Mouse (Mus musculus): ENCODE results near the gene Man1c1. TPM values are rescaled to one million over a fixed set of nuclear protein-coding genes. Genes with fewer than 3 reads are reported as not detected.

Gene Man1c1
- polyA plus RNA-seq, 1 experiment from 2014 or later: 5.2 TPM

DNA sequence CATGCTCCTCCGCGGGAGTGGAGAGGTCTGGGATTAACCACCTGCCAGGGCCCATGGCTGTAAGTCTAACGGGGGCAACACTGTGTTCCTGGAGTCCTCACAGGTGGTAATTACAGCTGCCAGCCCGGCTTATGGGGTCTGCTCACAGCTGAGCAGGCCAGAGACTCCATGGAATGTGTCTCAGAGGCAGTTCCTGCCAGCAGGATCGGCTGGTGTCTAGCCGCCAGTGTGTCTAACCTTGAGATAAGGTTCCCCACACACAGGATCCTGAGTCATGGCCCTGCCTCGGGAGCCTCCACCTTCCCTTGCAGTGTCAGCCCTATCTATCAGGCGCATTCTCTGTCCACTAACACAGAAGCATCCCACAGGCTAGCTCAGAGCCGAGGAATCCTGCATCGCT lies 41.0 kb downstream of the Man1c1 start:
- Histone ChIP-seq H3K4me3 (ENCODE audit: low read depth, low read length) (no peak overlapping the region), H3K9me3 (ENCODE audit: control insufficient read depth, low read length) (no peaks in the 10 kb centered on the region), H3K4me1 (replicated peaks; ENCODE audit: control insufficient read depth, insufficient read depth, low read length) (peaks cover 15% of the 10 kb centered on the region), H3K36me3 (ENCODE audit: control insufficient read depth, insufficient read depth, low read length) (no peaks in the 10 kb centered on the region), H3K4me2 (ENCODE audit: low read depth, low read length, severe bottlenecking) (no peak overlapping the region), H3K27ac (ENCODE audit: low read depth, low read length) (no peak overlapping the region), H3K9ac (ENCODE audit: low read length) (no peak overlapping the region), H3K27me3 (ENCODE audit: control insufficient read depth, insufficient read depth, low read length) (no peaks in the 10 kb centered on the region)
- 57% methylated on average over 10 of the region's 10 CpGs for WGBS
- ATAC-seq (replicated peaks; ENCODE audit: low FRiP score) (no peak), DNase-seq (ENCODE audit: low spot score) (no peak)

DNA sequence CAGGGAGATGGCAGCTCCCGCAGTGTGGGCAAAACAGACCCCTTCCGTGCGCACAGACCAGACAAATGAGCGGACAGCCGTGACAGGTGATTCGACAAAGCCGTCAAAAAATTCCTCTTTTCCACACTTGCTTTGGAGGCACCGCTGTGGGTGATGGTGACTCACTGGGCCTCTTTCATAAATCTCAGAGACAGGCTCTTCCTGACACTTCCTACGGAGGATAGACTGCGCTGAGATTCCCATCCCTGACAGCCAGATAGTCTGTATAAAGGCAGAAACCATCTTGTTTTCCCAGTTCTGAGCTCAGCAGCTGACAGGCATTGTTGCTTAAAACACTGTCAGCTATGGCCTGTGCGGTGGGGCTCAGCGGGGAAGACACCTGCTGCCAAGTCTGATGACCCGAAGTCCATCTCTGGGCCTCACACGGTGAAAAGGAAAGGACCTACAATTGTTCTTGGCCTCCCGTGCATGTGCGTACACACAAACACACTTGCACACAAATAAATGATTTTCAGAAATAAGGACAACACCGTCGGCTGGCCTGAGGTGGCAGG lies 43.4 kb downstream of the Man1c1 start:
- Histone ChIP-seq H3K4me3 (ENCODE audit: low read depth, low read length) (no peak overlapping the region), H3K4me2 (ENCODE audit: low read depth, low read length, severe bottlenecking) (peak overlapping the region; percentile 37; the same call in 1 of the 2 replicates), H3K27me3 (ENCODE audit: control insufficient read depth, insufficient read depth, low read length) (no peaks in the 10 kb centered on the region), H3K9ac (ENCODE audit: low read length) (peak overlapping the region; percentile 14; the same call in 1 of the 2 replicates), H3K4me1 (replicated peaks; ENCODE audit: control insufficient read depth, insufficient read depth, low read length) (peaks cover 20% of the 10 kb centered on the region), H3K36me3 (ENCODE audit: control insufficient read depth, insufficient read depth, low read length) (no peaks in the 10 kb centered on the region), H3K9me3 (ENCODE audit: control insufficient read depth, low read length) (no peaks in the 10 kb centered on the region), H3K27ac (ENCODE audit: low read depth, low read length) (no peak overlapping the region)
- WGBS: 50% methylated on average over 18 of the region's 18 CpGs
- ATAC-seq (replicated peaks; ENCODE audit: low FRiP score) (no peak), DNase-seq (ENCODE audit: low spot score) (no peak)

DNA sequence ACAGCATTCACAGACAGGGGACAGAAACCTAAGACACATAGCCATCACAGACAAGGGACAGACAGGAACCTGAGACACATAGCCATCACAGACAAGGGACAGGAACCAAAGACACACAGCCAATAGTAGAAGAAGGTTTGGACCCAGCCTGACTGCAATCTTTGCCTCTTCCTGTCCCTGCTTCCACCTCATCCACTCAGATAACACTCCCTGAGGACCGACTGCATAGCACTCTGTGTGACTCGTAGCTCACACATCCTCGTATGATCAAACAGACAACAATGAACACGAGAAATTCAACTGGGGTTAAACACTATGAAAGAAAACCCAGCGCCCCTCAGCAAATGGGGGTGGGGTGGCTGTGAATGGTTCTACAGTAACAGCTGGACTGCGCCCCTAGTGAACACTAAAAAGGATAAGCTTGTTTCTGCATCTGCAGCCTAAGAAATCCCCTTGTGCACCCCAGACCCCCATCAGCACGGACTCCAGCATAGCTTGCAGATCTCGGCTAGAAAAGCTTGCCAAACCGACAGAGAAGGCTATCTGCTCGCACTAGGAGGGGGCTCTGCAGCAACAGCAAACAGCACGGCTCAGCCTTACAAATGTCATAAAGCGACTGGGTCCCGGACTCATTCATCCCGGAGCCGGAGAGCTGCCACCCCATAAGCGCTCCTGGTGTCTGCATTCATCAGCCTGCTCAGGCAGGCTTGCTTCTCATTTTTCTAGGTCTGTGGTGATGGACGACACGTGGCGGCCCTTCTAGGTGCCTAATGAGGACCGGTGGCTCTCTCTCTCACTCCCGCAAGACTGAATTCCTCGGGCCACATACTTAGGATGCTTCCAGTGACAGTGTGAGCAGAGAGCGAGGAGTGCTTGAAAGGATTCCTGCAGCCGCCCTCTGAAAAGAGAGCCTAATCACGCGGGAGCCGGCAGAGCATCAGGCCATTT lies 44.5 kb downstream of the Man1c1 start:
- 15% methylated on average over 27 of the region's 27 CpGs for WGBS
- DNase-seq (ENCODE audit: low spot score) (peak; percentile 67), ATAC-seq (replicated peaks; ENCODE audit: low FRiP score) (0 out of 2 replicates have a peak, but pooled peaks have one; percentile 24)
- H3K36me3 ChIP-seq (ENCODE audit: control insufficient read depth, insufficient read depth, low read length): no peaks in the 10 kb centered on the region
- no peak overlapping the region for H3K27ac ChIP-seq (ENCODE audit: low read depth, low read length)
- H3K4me2 ChIP-seq (ENCODE audit: low read depth, low read length, severe bottlenecking): peak overlapping the region; percentile 37
- no peaks in the 10 kb centered on the region for H3K9me3 ChIP-seq (ENCODE audit: control insufficient read depth, low read length)
- H3K9ac ChIP-seq (ENCODE audit: low read length): peak overlapping the region; percentile 14; the same call in 1 of the 2 replicates
- H3K4me3 ChIP-seq (ENCODE audit: low read depth, low read length): no peak overlapping the region
- no peaks in the 10 kb centered on the region for H3K27me3 ChIP-seq (ENCODE audit: control insufficient read depth, insufficient read depth, low read length)
- H3K4me1 ChIP-seq (replicated peaks; ENCODE audit: control insufficient read depth, insufficient read depth, low read length): peaks cover 20% of the 10 kb centered on the region

DNA sequence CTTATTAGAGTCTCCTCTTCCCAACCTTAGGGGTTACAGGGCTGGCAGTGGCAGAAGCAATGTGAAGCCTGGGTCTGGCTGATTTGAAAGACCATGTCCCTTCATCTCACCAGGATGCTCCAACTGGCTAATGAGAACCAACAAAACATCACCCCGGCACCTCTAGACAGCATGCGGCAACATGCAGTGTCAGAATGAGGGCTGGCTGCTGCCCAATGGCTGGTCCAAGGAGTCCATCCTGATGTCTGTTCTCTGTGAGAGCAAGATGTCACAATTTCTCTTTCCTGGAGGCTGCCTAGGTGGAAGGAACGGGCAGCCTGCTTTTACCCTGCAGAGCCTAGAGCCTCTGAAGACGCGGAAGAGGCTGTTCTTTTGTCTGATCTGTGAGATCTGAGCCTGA lies 46.6 kb downstream of the Man1c1 start:
- no peak overlapping the region for H3K9ac ChIP-seq (ENCODE audit: low read length)
- ATAC-seq (replicated peaks; ENCODE audit: low FRiP score): no peak
- H3K4me1 ChIP-seq (replicated peaks; ENCODE audit: control insufficient read depth, insufficient read depth, low read length): peaks cover 18% of the 10 kb centered on the region
- no peaks in the 10 kb centered on the region for H3K36me3 ChIP-seq (ENCODE audit: control insufficient read depth, insufficient read depth, low read length)
- H3K4me3 ChIP-seq (ENCODE audit: low read depth, low read length): no peak overlapping the region
- H3K4me2 ChIP-seq (ENCODE audit: low read depth, low read length, severe bottlenecking): no peak overlapping the region
- no peak overlapping the region for H3K27ac ChIP-seq (ENCODE audit: low read depth, low read length)
- H3K9me3 ChIP-seq (ENCODE audit: control insufficient read depth, low read length): no peaks in the 10 kb centered on the region
- H3K27me3 ChIP-seq (ENCODE audit: control insufficient read depth, insufficient read depth, low read length): no peaks in the 10 kb centered on the region
- DNase-seq (ENCODE audit: low spot score): no peak
- WGBS: 54% methylated on average over 5 of the region's 5 CpGs

DNA sequence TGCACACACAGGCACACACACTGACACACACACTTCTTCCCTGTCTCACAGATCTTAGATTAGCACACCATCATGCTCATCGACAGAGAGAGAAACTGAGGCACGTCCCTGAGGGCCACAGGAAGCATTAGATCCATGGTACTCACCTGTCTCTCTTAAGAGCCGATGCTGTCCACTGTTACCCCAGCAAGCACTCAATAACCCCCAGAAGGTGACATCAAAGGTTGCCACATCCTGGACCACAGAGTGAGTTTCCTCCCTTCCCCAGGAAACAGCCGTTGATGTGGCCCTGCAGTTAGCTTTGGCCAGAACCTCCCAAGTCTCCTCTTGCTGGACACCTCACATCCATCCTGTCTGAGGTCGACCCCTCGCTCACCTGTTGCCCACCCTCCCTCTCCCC lies 49.7 kb downstream of the Man1c1 start:
- Histone ChIP-seq H3K4me2 (ENCODE audit: low read depth, low read length, severe bottlenecking) (no peak overlapping the region), H3K4me1 (replicated peaks; ENCODE audit: control insufficient read depth, insufficient read depth, low read length) (peaks cover 6% of the 10 kb centered on the region), H3K9ac (ENCODE audit: low read length) (no peak overlapping the region), H3K27me3 (ENCODE audit: control insufficient read depth, insufficient read depth, low read length) (no peaks in the 10 kb centered on the region), H3K4me3 (ENCODE audit: low read depth, low read length) (no peak overlapping the region), H3K27ac (ENCODE audit: low read depth, low read length) (no peak overlapping the region), H3K9me3 (ENCODE audit: control insufficient read depth, low read length) (no peaks in the 10 kb centered on the region), H3K36me3 (ENCODE audit: control insufficient read depth, insufficient read depth, low read length) (no peaks in the 10 kb centered on the region)
- DNase-seq (ENCODE audit: low spot score) (no peak), ATAC-seq (replicated peaks; ENCODE audit: low FRiP score) (no peak)
- 85% methylated on average over 6 of the region's 6 CpGs for WGBS

DNA sequence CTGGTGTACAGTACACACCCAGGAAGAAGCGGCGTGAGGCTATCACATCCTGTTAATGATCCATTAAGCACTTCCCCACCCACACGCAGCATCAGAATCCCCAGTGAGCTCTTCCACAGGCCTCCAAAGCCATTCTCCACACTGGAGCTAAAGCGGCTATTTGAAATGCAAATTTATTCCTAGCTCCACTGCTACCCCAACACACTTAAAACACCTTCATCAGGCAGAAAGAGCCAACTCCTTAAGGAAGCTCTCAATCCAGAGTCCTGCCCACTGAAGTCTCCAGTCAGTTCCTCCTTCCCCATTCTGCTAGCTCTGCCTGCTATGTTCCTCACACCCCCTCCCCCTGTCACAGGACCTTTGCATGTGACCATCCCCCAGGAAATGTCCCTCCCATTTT lies 51.4 kb downstream of the Man1c1 start:
- no peak overlapping the region for H3K4me2 ChIP-seq (ENCODE audit: low read depth, low read length, severe bottlenecking)
- 84% methylated on average over 4 of the region's 4 CpGs for WGBS
- no peak for ATAC-seq (replicated peaks; ENCODE audit: low FRiP score)
- H3K9ac ChIP-seq (ENCODE audit: low read length): no peak overlapping the region
- no peaks in the 10 kb centered on the region for H3K36me3 ChIP-seq (ENCODE audit: control insufficient read depth, insufficient read depth, low read length)
- no peaks in the 10 kb centered on the region for H3K9me3 ChIP-seq (ENCODE audit: control insufficient read depth, low read length)
- peaks cover 5% of the 10 kb centered on the region; the same call in 1 of the 2 replicates for H3K4me1 ChIP-seq (replicated peaks; ENCODE audit: control insufficient read depth, insufficient read depth, low read length)
- H3K4me3 ChIP-seq (ENCODE audit: low read depth, low read length): no peak overlapping the region
- no peaks in the 10 kb centered on the region for H3K27me3 ChIP-seq (ENCODE audit: control insufficient read depth, insufficient read depth, low read length)
- no peak overlapping the region for H3K27ac ChIP-seq (ENCODE audit: low read depth, low read length)
- DNase-seq (ENCODE audit: low spot score): no peak

DNA sequence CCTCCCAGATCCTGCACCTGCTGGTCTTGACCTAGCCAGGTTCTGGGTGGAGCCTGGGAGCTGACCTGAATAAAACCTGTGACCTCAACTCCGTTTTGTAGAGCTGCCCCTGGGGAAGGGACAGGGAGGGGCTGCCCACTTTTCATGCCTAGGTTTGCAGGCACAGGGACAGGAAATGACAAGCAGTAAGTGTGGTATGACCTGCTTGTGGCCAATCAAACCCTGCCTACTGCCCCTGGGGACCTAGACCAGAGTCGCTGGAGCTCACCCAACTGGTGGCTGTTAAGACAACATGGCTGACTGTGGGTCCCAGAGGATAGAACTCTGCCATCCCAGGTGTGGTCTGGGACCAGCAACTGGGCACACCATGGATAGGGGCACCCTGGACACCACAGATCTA lies 51.9 kb downstream of the Man1c1 start:
- no peak overlapping the region for H3K27ac ChIP-seq (ENCODE audit: low read depth, low read length)
- no peaks in the 10 kb centered on the region; the same call in 1 of the 2 replicates for H3K4me1 ChIP-seq (replicated peaks; ENCODE audit: control insufficient read depth, insufficient read depth, low read length)
- no peaks in the 10 kb centered on the region for H3K9me3 ChIP-seq (ENCODE audit: control insufficient read depth, low read length)
- DNase-seq (ENCODE audit: low spot score) (no peak), ATAC-seq (replicated peaks; ENCODE audit: low FRiP score) (no peak)
- H3K4me2 ChIP-seq (ENCODE audit: low read depth, low read length, severe bottlenecking): no peak overlapping the region
- 64% methylated on average over 2 of the region's 2 CpGs for WGBS
- H3K27me3 ChIP-seq (ENCODE audit: control insufficient read depth, insufficient read depth, low read length): no peaks in the 10 kb centered on the region
- H3K9ac ChIP-seq (ENCODE audit: low read length): no peak overlapping the region
- H3K4me3 ChIP-seq (ENCODE audit: low read depth, low read length): no peak overlapping the region
- no peaks in the 10 kb centered on the region for H3K36me3 ChIP-seq (ENCODE audit: control insufficient read depth, insufficient read depth, low read length)

DNA sequence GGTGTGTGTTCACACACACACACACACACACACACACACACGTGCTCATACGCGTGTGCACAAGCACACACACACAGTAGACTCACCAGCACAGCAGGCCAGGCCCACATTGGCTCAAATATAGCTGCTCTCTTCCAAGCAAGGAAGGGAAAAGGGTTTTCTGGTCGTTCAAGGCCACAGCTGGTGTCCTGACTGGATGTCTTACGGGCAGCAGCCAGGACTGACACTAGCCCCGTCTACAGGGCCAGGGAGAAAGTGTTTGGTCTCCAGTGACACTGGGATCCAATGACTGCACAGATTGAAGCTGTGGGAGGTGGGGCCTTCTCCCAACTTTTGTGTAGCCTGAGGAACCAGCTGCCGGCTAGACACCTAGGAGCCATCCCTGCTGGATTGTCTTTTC lies 52.7 kb downstream of the Man1c1 start:
- no peak overlapping the region for H3K4me2 ChIP-seq (ENCODE audit: low read depth, low read length, severe bottlenecking)
- no peaks in the 10 kb centered on the region for H3K36me3 ChIP-seq (ENCODE audit: control insufficient read depth, insufficient read depth, low read length)
- no peak overlapping the region for H3K4me3 ChIP-seq (ENCODE audit: low read depth, low read length)
- H3K9me3 ChIP-seq (ENCODE audit: control insufficient read depth, low read length): no peaks in the 10 kb centered on the region
- 79% methylated on average over 7 of the region's 7 CpGs for WGBS
- no peak for ATAC-seq (replicated peaks; ENCODE audit: low FRiP score)
- H3K27ac ChIP-seq (ENCODE audit: low read depth, low read length): no peak overlapping the region
- H3K27me3 ChIP-seq (ENCODE audit: control insufficient read depth, insufficient read depth, low read length): no peaks in the 10 kb centered on the region
- DNase-seq (ENCODE audit: low spot score): no peak
- no peak overlapping the region for H3K9ac ChIP-seq (ENCODE audit: low read length)
- H3K4me1 ChIP-seq (replicated peaks; ENCODE audit: control insufficient read depth, insufficient read depth, low read length): no peaks in the 10 kb centered on the region; the same call in 1 of the 2 replicates
